Mouse (Mus musculus) kidney, adult 2 months (tissue): ENCODE data around the gene Arid3b.

Source experiments
- CTCF ChIP-seq: fragments of 200-500 bp; conservative IDR thresholded peaks from 2 replicates; pipeline ENCODE4 v1.5.1; 2011; ENCODE audit warnings: low read depth, mild to moderate bottlenecking, control low read depth, low read length, moderate library complexity, mixed read lengths; ENCODE audit not compliant: insufficient read depth, insufficient read length
- POLR2A ChIP-seq: fragments of 200-500 bp; IDR thresholded peaks from one replicate; pipeline ENCODE4 v1.6.1; 2011; ENCODE audit warnings: low read depth, low read length, control low read depth

DNA sequence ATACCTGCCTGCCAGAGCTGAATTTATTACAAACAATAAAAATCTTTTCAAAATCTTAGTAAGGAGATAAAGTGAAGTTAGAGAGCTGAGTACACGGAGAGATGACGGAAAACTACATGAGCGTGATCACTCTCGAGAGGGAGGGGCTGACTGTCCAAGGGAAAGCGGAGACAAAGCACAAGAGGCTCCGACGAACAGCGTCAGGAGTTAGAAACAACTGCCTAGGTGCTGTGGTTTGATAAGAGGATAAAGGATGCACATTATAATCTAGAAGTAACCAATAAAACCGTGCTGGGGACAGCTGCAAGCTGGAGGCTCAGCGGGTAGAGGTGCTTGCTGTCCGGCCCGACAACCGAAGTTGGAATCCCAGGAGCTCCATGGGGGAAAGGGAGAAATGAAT lies 13.8 kb downstream of the Arid3b start:
- TF ChIP-seq CTCF: no peak
- no peak for TF ChIP-seq POLR2A
